Mouse (Mus musculus): ENCODE results near the gene Zyg11b.

The Zyg11b gene

DNA sequence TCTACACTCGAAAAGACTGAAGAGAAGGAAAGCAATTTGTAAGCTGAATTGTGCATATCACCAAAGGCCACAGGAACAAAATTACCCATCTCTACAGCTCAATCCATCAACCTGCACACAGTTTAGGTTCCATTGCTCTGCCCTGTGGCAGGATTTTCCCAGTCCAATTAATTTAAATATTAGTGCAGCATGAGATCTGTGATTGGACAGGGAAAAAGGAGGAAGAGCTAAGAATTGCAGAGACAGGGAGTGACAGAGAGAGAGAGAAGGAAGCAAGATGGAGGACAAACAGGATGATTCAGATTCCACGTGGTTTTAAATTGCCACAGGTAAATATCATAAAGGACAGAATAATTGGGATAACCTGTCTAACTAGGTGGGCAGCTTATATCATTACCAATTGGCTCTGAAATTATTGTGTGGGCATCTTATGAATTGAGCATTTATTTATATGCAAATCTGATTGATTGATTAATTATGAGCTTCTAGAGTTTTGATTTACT, 108.0 kb downstream of the Zyg11b start:
- no peak for DNase-seq

DNA sequence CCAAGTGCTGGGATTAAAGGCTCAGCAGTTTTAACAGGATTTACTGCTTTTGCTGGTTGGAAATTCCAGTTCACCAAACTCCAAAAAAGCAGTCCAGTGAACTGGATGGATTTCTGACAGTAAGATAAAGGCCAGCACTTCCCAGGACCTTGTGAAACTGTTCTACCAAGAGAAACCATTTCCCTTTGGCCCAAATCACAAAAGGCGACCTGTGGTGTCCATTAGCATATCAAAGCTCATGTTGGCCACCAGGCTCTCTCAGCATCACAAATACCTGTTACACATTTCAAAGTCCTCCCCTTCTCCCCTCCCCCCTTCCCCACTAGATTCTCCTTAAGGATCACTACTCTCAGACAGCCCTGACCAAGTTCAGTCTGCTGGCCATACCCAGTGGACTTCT, 118.6 kb downstream of the Zyg11b start:
- DNase-seq = no peak

Measured in right cerebral cortex, adult 18-20 months (tissue).